Mouse (Mus musculus): ENCODE measurements around the gene Cox4i1. TPM values are rescaled to one million over a fixed set of nuclear protein-coding genes. Genes with fewer than 3 reads are reported as not detected.
A peak's percentile ranks its signal among the peaks of the same experiment; 100 is the strongest.

The Cox4i1 gene
- polyA plus RNA-seq, 1 experiment from 2014 or later, result 1,092 TPM

GRCm38 (mm10) chr8:120685097-120685496 is 17.1 kb downstream of the Cox4i1 start:
- Histone ChIP-seq H3K9ac (ENCODE audit: low read length) (no peak overlapping the region), H3K27ac (ENCODE audit: low read depth, low read length) (no peak overlapping the region), H3K4me2 (ENCODE audit: low read length) (no peak overlapping the region), H3K9me3 (replicated peaks; ENCODE audit: control insufficient read depth, low read length) (no peaks in the 10 kb centered on the region), H3K4me3 (ENCODE audit: low read depth, low read length) (no peak overlapping the region), H3K27me3 (replicated peaks; ENCODE audit: control insufficient read depth, insufficient read depth, low read length) (no peaks in the 10 kb centered on the region), H3K36me3 (ENCODE audit: control insufficient read depth, insufficient read depth, low read length) (no peaks in the 10 kb centered on the region), H3K4me1 (ENCODE audit: control insufficient read depth, insufficient read depth, low read length) (no peaks in the 10 kb centered on the region)
- ATAC-seq, result no peak
- 69% methylated on average over 5 of the region's 5 CpGs for WGBS
- DNase-seq (ENCODE audit: low spot score), result no peak

GRCm38 (mm10) chr8:120685591-120685990 is 17.6 kb downstream of the Cox4i1 start:
- 78% methylated on average over 8 of the region's 8 CpGs for WGBS

GRCm38 (mm10) chr8:120686051-120686450 is 18.0 kb downstream of the Cox4i1 start:
- H3K9me3 ChIP-seq (replicated peaks; ENCODE audit: control insufficient read depth, low read length), result no peaks in the 10 kb centered on the region
- no peak overlapping the region for H3K27ac ChIP-seq (ENCODE audit: low read depth, low read length)
- no peak overlapping the region for H3K9ac ChIP-seq (ENCODE audit: low read length)
- no peak overlapping the region for H3K4me2 ChIP-seq (ENCODE audit: low read length)
- no peak for ATAC-seq
- DNase-seq (ENCODE audit: low spot score), result no peak
- WGBS, result 89% methylated on average over 13 of the region's 13 CpGs
- H3K4me3 ChIP-seq (ENCODE audit: low read depth, low read length), result no peak overlapping the region
- no peaks in the 10 kb centered on the region for H3K4me1 ChIP-seq (ENCODE audit: control insufficient read depth, insufficient read depth, low read length)
- H3K36me3 ChIP-seq (ENCODE audit: control insufficient read depth, insufficient read depth, low read length), result no peaks in the 10 kb centered on the region
- H3K27me3 ChIP-seq (replicated peaks; ENCODE audit: control insufficient read depth, insufficient read depth, low read length), result no peaks in the 10 kb centered on the region

More at GRCm38 (mm10) chr8:120685591-120685990, 17.6 kb downstream of the Cox4i1 start:
- Histone ChIP-seq H3K9ac (ENCODE audit: low read length) (no peak overlapping the region), H3K4me1 (ENCODE audit: control insufficient read depth, insufficient read depth, low read length) (no peaks in the 10 kb centered on the region), H3K4me2 (ENCODE audit: low read length) (no peak overlapping the region), H3K27ac (ENCODE audit: low read depth, low read length) (no peak overlapping the region), H3K4me3 (ENCODE audit: low read depth, low read length) (no peak overlapping the region), H3K36me3 (ENCODE audit: control insufficient read depth, insufficient read depth, low read length) (no peaks in the 10 kb centered on the region), H3K27me3 (replicated peaks; ENCODE audit: control insufficient read depth, insufficient read depth, low read length) (no peaks in the 10 kb centered on the region), H3K9me3 (replicated peaks; ENCODE audit: control insufficient read depth, low read length) (no peaks in the 10 kb centered on the region)
- DNase-seq (ENCODE audit: low spot score) (no peak), ATAC-seq (no peak)

DNA sequence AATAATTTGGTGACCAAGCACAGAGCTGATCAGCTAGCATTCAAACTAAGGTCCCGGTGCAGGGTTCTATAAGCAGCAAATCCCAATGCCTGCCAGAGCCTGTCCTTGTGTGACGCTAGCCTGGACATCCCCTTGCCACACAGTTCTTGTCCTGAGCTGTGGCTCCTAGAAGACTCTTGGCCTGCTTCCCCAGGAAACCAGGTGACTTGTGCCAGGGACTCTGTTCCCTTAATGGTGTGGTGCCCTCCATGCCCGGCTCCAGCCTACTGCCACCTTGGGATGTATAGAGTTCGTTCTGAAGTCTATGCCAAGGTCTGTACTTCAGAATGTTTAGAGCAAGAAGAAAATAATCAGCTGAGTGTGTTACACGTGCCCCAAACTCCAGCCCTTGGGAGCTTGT is 18.6 kb downstream of the Cox4i1 start:
- Histone ChIP-seq H3K4me3 (ENCODE audit: low read depth, low read length) (no peak overlapping the region), H3K4me2 (ENCODE audit: low read length) (no peak overlapping the region), H3K9ac (ENCODE audit: low read length) (no peak overlapping the region), H3K36me3 (ENCODE audit: control insufficient read depth, insufficient read depth, low read length) (no peaks in the 10 kb centered on the region), H3K27me3 (replicated peaks; ENCODE audit: control insufficient read depth, insufficient read depth, low read length) (no peaks in the 10 kb centered on the region), H3K9me3 (replicated peaks; ENCODE audit: control insufficient read depth, low read length) (no peaks in the 10 kb centered on the region), H3K4me1 (ENCODE audit: control insufficient read depth, insufficient read depth, low read length) (no peaks in the 10 kb centered on the region), H3K27ac (ENCODE audit: low read depth, low read length) (no peak overlapping the region)
- DNase-seq (ENCODE audit: low spot score), result no peak
- no peak for ATAC-seq
- WGBS, result 89% methylated on average over 5 of the region's 5 CpGs

DNA sequence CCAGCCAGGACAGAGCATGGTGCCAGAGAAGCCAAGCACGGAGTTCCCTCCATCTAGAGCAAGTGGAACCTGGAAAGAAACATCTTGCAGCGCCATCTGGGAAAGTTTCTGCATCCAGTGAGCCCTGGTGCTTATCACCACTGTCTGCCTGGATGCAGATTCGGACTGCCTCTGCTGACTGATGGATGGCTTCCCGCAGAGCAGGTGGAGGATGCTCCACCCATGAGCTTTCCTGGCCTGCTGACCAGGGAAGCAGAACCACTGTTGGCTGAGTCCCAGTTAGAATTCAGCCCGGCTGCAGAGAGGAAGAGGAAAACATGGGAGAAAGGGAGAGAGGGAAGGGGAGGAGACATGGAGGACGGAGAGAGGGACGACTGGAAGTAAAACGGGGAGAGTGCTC is 19.8 kb downstream of the Cox4i1 start:
- no peak overlapping the region for H3K4me3 ChIP-seq (ENCODE audit: low read depth, low read length)
- H3K27ac ChIP-seq (ENCODE audit: low read depth, low read length), result no peak overlapping the region
- no peaks in the 10 kb centered on the region for H3K4me1 ChIP-seq (ENCODE audit: control insufficient read depth, insufficient read depth, low read length)
- ATAC-seq, result no peak
- 76% methylated on average over 8 of the region's 8 CpGs for WGBS
- no peaks in the 10 kb centered on the region for H3K9me3 ChIP-seq (replicated peaks; ENCODE audit: control insufficient read depth, low read length)
- H3K9ac ChIP-seq (ENCODE audit: low read length), result no peak overlapping the region
- no peaks in the 10 kb centered on the region for H3K27me3 ChIP-seq (replicated peaks; ENCODE audit: control insufficient read depth, insufficient read depth, low read length)
- no peaks in the 10 kb centered on the region for H3K36me3 ChIP-seq (ENCODE audit: control insufficient read depth, insufficient read depth, low read length)
- H3K4me2 ChIP-seq (ENCODE audit: low read length), result no peak overlapping the region
- DNase-seq (ENCODE audit: low spot score), result no peak

DNA sequence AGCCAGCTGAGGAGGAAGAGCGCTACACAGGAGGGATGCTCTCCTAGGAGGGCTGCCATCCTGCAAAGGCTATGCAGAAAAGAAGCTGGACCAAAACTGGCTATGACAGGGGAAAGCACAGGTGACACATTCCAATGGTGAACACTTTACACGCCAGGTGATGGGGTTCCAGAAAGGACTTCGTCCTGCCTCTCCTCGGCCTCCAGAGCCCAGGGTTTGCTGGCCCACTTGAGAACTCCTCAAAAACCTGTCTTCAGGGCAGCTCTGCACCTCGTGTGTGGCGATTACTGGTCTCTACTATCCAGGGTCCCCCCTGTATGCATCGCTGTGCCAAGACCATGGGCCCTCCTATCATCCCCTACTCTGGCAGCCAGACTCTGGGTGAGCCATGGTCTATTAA is 20.5 kb downstream of the Cox4i1 start:
- no peak for ATAC-seq
- Histone ChIP-seq H3K27ac (ENCODE audit: low read depth, low read length) (no peak overlapping the region), H3K4me2 (ENCODE audit: low read length) (no peak overlapping the region), H3K36me3 (ENCODE audit: control insufficient read depth, insufficient read depth, low read length) (no peaks in the 10 kb centered on the region), H3K4me1 (ENCODE audit: control insufficient read depth, insufficient read depth, low read length) (no peaks in the 10 kb centered on the region), H3K27me3 (replicated peaks; ENCODE audit: control insufficient read depth, insufficient read depth, low read length) (no peaks in the 10 kb centered on the region), H3K9me3 (replicated peaks; ENCODE audit: control insufficient read depth, low read length) (no peaks in the 10 kb centered on the region), H3K9ac (ENCODE audit: low read length) (no peak overlapping the region), H3K4me3 (ENCODE audit: low read depth, low read length) (no peak overlapping the region)
- no peak for DNase-seq (ENCODE audit: low spot score)
- WGBS, result 88% methylated on average over 7 of the region's 7 CpGs

DNA sequence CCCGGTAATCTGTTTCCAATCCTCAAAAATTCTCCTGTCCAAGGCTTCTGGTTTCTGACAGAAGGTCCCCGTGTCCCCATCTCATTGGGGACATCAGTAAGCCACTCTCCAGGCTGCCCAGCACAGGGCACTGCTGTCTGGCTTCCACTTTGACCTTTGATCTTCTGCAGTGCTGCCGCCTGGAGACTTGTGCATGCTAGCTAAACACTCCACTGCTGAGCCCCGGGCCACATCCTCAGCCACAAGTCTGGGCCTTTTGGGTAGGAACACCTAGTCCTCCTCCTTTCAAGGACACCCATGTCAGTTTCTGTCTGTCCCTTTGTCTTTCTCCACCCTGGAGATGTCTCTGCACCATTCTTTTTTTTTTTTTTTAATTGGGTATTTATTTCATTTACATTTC is 24.9 kb downstream of the Cox4i1 start:
- ATAC-seq (no peak), DNase-seq (ENCODE audit: low spot score) (no peak)
- Histone ChIP-seq H3K9ac (ENCODE audit: low read length) (no peak overlapping the region), H3K4me3 (ENCODE audit: low read depth, low read length) (no peak overlapping the region), H3K9me3 (replicated peaks; ENCODE audit: control insufficient read depth, low read length) (no peaks in the 10 kb centered on the region), H3K27me3 (replicated peaks; ENCODE audit: control insufficient read depth, insufficient read depth, low read length) (no peaks in the 10 kb centered on the region), H3K4me2 (ENCODE audit: low read length) (no peak overlapping the region), H3K4me1 (ENCODE audit: control insufficient read depth, insufficient read depth, low read length) (no peaks in the 10 kb centered on the region), H3K27ac (ENCODE audit: low read depth, low read length) (no peak overlapping the region), H3K36me3 (ENCODE audit: control insufficient read depth, insufficient read depth, low read length) (no peaks in the 10 kb centered on the region)
- WGBS, result 89% methylated on average over 4 of the region's 4 CpGs

- H3K27me3 ChIP-seq (replicated peaks; ENCODE audit: control insufficient read depth, insufficient read depth, low read length), result no peaks in the 10 kb centered on the region
- H3K4me2 ChIP-seq (ENCODE audit: low read length), result no peak overlapping the region
- no peaks in the 10 kb centered on the region for H3K36me3 ChIP-seq (ENCODE audit: control insufficient read depth, insufficient read depth, low read length)
- H3K9me3 ChIP-seq (replicated peaks; ENCODE audit: control insufficient read depth, low read length), result no peaks in the 10 kb centered on the region
- no peaks in the 10 kb centered on the region for H3K4me1 ChIP-seq (ENCODE audit: control insufficient read depth, insufficient read depth, low read length)
- H3K27ac ChIP-seq (ENCODE audit: low read depth, low read length), result no peak overlapping the region
- WGBS, result 59% methylated on average over 22 of the region's 22 CpGs
- H3K9ac ChIP-seq (ENCODE audit: low read length), result no peak overlapping the region
- no peak for ATAC-seq
- H3K4me3 ChIP-seq (ENCODE audit: low read depth, low read length), result no peak overlapping the region
- no peak for DNase-seq (ENCODE audit: low spot score)
Measured at GRCm38 (mm10) chr8:120693861-120694493, 26.0 kb downstream of the Cox4i1 start.

- Histone ChIP-seq H3K4me2 (ENCODE audit: low read length) (no peak overlapping the region), H3K4me3 (ENCODE audit: low read depth, low read length) (no peak overlapping the region), H3K4me1 (ENCODE audit: control insufficient read depth, insufficient read depth, low read length) (no peaks in the 10 kb centered on the region), H3K36me3 (ENCODE audit: control insufficient read depth, insufficient read depth, low read length) (no peaks in the 10 kb centered on the region), H3K27ac (ENCODE audit: low read depth, low read length) (no peak overlapping the region), H3K9ac (ENCODE audit: low read length) (no peak overlapping the region), H3K9me3 (replicated peaks; ENCODE audit: control insufficient read depth, low read length) (no peaks in the 10 kb centered on the region), H3K27me3 (replicated peaks; ENCODE audit: control insufficient read depth, insufficient read depth, low read length) (no peaks in the 10 kb centered on the region)
- DNase-seq (ENCODE audit: low spot score), result peak; percentile 24
- no peak for ATAC-seq
- WGBS, result 68% methylated on average over 13 of the region's 13 CpGs
Measured at GRCm38 (mm10) chr8:120696401-120697153, 28.6 kb downstream of the Cox4i1 start.
